Mouse (Mus musculus) MEL (cell line): Measurements from ENCODE around the gene Znhit6. TPM values are rescaled to one million over a fixed set of nuclear protein-coding genes. Genes with fewer than 3 reads are reported as not detected.

Experiments
- DNase-seq: peaks from one replicate; pipeline ENCODE4 v3.0.0; 2011; ENCODE audit warnings: low read depth, low spot score
- H3K27ac ChIP-seq: 2 replicates; pipeline ENCODE4 v1.5.1; 2012; ENCODE audit warnings: low read depth, mild to moderate bottlenecking, control low read depth, low read length, moderate library complexity; ENCODE audit not compliant: control insufficient read depth
- H3K27me3 ChIP-seq, 2 experiments: fragments of 150-350 bp in 1 of 2; sonication (generic) in 1 of 2; 2 replicates each; pipeline ENCODE4 v1.6.1; 2012; ENCODE audit warnings: low read length in 2 of 2, mild to moderate bottlenecking in 2 of 2, improper control_type of control experiment in 1 of 2, moderate library complexity in 1 of 2; ENCODE audit not compliant: insufficient read depth in 2 of 2, control insufficient read depth in 1 of 2
- H3K36me3 ChIP-seq, 2 experiments: 2 replicates each; pipeline ENCODE4 v1.6.1; 2012 to 2014; ENCODE audit warnings: low read length in 2 of 2, improper control_type of control experiment in 1 of 2, inconsistent platforms in 1 of 2, mild to moderate bottlenecking in 1 of 2; ENCODE audit not compliant: insufficient read depth in 2 of 2, control insufficient read depth in 1 of 2
- H3K4me1 ChIP-seq, 2 experiments: fragments of 150-350 bp in 1 of 2; sonication (generic) in 1 of 2; 2 replicates each; pipeline ENCODE4 v1.6.1; 2012; ENCODE audit warnings: low read length in 2 of 2, improper control_type of control experiment in 1 of 2, mild to moderate bottlenecking in 1 of 2; ENCODE audit not compliant: insufficient read depth in 2 of 2, control insufficient read depth in 1 of 2
- H3K4me3 ChIP-seq, 2 experiments: fragments of 150-350 bp in 1 of 2; sonication (generic) in 1 of 2; 2 replicates each; pipeline ENCODE4 v1.5.1; 2012; ENCODE audit warnings: low read depth in 2 of 2, low read length in 2 of 2, mild to moderate bottlenecking in 2 of 2, moderate library complexity in 2 of 2, control low read depth in 1 of 2, improper control_type of control experiment in 1 of 2; ENCODE audit not compliant: control insufficient read depth in 1 of 2, insufficient read depth in 1 of 2
- H3K79me2 ChIP-seq: 2 replicates; pipeline ENCODE4 v1.6.1; 2012; ENCODE audit warnings: mild to moderate bottlenecking, low read length, moderate library complexity; ENCODE audit not compliant: control insufficient read depth, poor library complexity, insufficient read depth
- H3K9ac ChIP-seq: 2 replicates; pipeline ENCODE4 v1.6.1; 2012; ENCODE audit warnings: low read depth, mild to moderate bottlenecking, control low read depth, low read length, moderate library complexity; ENCODE audit not compliant: control insufficient read depth, poor library complexity, severe bottlenecking
- H3K9me3 ChIP-seq: fragments of 150-350 bp; sonication (generic); replicated peaks from 2 replicates; pipeline ENCODE4 v1.6.1; 2012; ENCODE audit warnings: mild to moderate bottlenecking, low read length, improper control_type of control experiment, moderate library complexity; ENCODE audit not compliant: insufficient read depth
- BHLHE40 ChIP-seq: IDR thresholded peaks from 2 replicates; pipeline ENCODE4 v1.6.1; 2012; ENCODE audit warnings: low read depth, mild to moderate bottlenecking, inconsistent platforms, low read length, improper control_type of control experiment, borderline replicate concordance
- CHD2 ChIP-seq: IDR thresholded peaks from 2 replicates; pipeline ENCODE4 v1.6.1; 2011; ENCODE audit warnings: low read length, improper control_type of control experiment
- CTCF ChIP-seq, 3 experiments: IDR thresholded peaks in 2 of 3; conservative IDR thresholded peaks in 1 of 3; 2 replicates each; pipeline ENCODE4 v1.5.1; 2011 to 2012; ENCODE audit warnings: low read length in 3 of 3, low read depth in 2 of 3, mild to moderate bottlenecking in 2 of 3, improper control_type of control experiment in 1 of 3, inconsistent platforms in 1 of 3, mixed read lengths in 1 of 3, moderate library complexity in 1 of 3; ENCODE audit not compliant: control insufficient read depth in 1 of 3, insufficient read depth in 1 of 3, poor library complexity in 1 of 3, severe bottlenecking in 1 of 3
- E2F4 ChIP-seq: IDR thresholded peaks from 2 replicates; pipeline ENCODE4 v1.6.1; 2011; ENCODE audit warnings: low read depth, low read length, improper control_type of control experiment, borderline replicate concordance
- ELF1 ChIP-seq: IDR thresholded peaks from 2 replicates; pipeline ENCODE4 v1.6.1; 2014; ENCODE audit warnings: low read depth, mild to moderate bottlenecking, inconsistent platforms, low read length, improper control_type of control experiment, moderate library complexity
- EP300 ChIP-seq, 2 experiments: IDR thresholded peaks; 2 replicates each; pipeline ENCODE4 v1.6.1; 2011; ENCODE audit warnings: improper control_type of control experiment in 2 of 2, low read length in 2 of 2, low read depth in 1 of 2, mild to moderate bottlenecking in 1 of 2
- ETS1 ChIP-seq: IDR thresholded peaks from 2 replicates; pipeline ENCODE4 v1.6.1; 2012; ENCODE audit warnings: low read depth, mild to moderate bottlenecking, inconsistent platforms, low read length, improper control_type of control experiment, moderate library complexity
- GABPA ChIP-seq: IDR thresholded peaks from 2 replicates; pipeline ENCODE4 v1.6.1; 2012; ENCODE audit warnings: low read depth, mild to moderate bottlenecking, inconsistent platforms, low read length, improper control_type of control experiment, moderate library complexity
- GATA1 ChIP-seq: IDR thresholded peaks from 2 replicates; pipeline ENCODE4 v1.6.1; 2011; ENCODE audit warnings: low read depth, low read length, improper control_type of control experiment
- HCFC1 ChIP-seq: IDR thresholded peaks from 2 replicates; pipeline ENCODE4 v1.6.1; 2012; ENCODE audit warnings: low read depth, mild to moderate bottlenecking, inconsistent platforms, low read length, improper control_type of control experiment, moderate library complexity
- MAFK ChIP-seq: IDR thresholded peaks from 2 replicates; pipeline ENCODE4 v1.6.1; 2011; ENCODE audit warnings: low read depth, mild to moderate bottlenecking, low read length, improper control_type of control experiment, borderline replicate concordance
- MAX ChIP-seq: IDR thresholded peaks from 2 replicates; pipeline ENCODE4 v1.6.1; 2011; ENCODE audit warnings: low read length, improper control_type of control experiment
- MEF2A ChIP-seq: IDR thresholded peaks from 2 replicates; pipeline ENCODE4 v1.6.1; 2014; ENCODE audit warnings: low read depth, mild to moderate bottlenecking, inconsistent platforms, low read length, improper control_type of control experiment; ENCODE audit not compliant: poor library complexity, insufficient replicate concordance, severe bottlenecking; ENCODE audit errors: extremely low read depth
- MYB ChIP-seq: IDR thresholded peaks from 2 replicates; pipeline ENCODE4 v1.6.1; 2011; ENCODE audit warnings: mild to moderate bottlenecking, low read depth, low read length, improper control_type of control experiment
- MYC ChIP-seq: IDR thresholded peaks from 2 replicates; pipeline ENCODE4 v1.6.1; 2011; ENCODE audit warnings: low read depth, mild to moderate bottlenecking, low read length, improper control_type of control experiment, moderate library complexity
- NELFE ChIP-seq: IDR thresholded peaks from 2 replicates; pipeline ENCODE4 v1.6.1; 2011; ENCODE audit warnings: low read depth, low read length, improper control_type of control experiment
- POLR2A ChIP-seq, 2 experiments: IDR thresholded peaks; 2 replicates each; pipeline ENCODE4 v1.6.1; 2011 to 2012; ENCODE audit warnings: low read length in 2 of 2, mild to moderate bottlenecking in 2 of 2, control low read depth in 1 of 2, improper control_type of control experiment in 1 of 2, low read depth in 1 of 2, moderate library complexity in 1 of 2; ENCODE audit not compliant: control insufficient read depth in 1 of 2, insufficient read depth in 1 of 2, poor library complexity in 1 of 2
- POLR2AphosphoS2 ChIP-seq: IDR thresholded peaks from 2 replicates; pipeline ENCODE4 v1.6.1; 2011; ENCODE audit warnings: low read length, improper control_type of control experiment
- POLR2AphosphoS5 ChIP-seq: IDR thresholded peaks from 2 replicates; pipeline ENCODE4 v1.6.1; 2012; ENCODE audit warnings: low read depth, borderline replicate concordance, mild to moderate bottlenecking, inconsistent platforms, low read length, moderate library complexity, mixed read lengths
- RAD21 ChIP-seq: IDR thresholded peaks from 2 replicates; pipeline ENCODE4 v1.6.1; 2011; ENCODE audit warnings: mild to moderate bottlenecking, low read depth, low read length, improper control_type of control experiment
- SIN3A ChIP-seq: IDR thresholded peaks from 2 replicates; pipeline ENCODE4 v1.6.1; 2012; ENCODE audit warnings: low read length, improper control_type of control experiment, inconsistent platforms
- SMC3 ChIP-seq: IDR thresholded peaks from 2 replicates; pipeline ENCODE4 v1.6.1; 2011; ENCODE audit warnings: low read depth, low read length, improper control_type of control experiment
- TAL1 ChIP-seq: IDR thresholded peaks from 2 replicates; pipeline ENCODE4 v1.6.1; 2012; ENCODE audit warnings: mild to moderate bottlenecking, inconsistent platforms, low read length, moderate library complexity, mixed read lengths
- UBTF ChIP-seq: IDR thresholded peaks from 2 replicates; pipeline ENCODE4 v1.6.1; 2012; ENCODE audit warnings: low read depth, mild to moderate bottlenecking, inconsistent platforms, low read length, improper control_type of control experiment, moderate library complexity, borderline replicate concordance; ENCODE audit not compliant: insufficient read depth
- USF1 ChIP-seq: IDR thresholded peaks from 2 replicates; pipeline ENCODE4 v1.6.1; 2014; ENCODE audit warnings: low read depth, mild to moderate bottlenecking, inconsistent platforms, low read length, improper control_type of control experiment, moderate library complexity
- ZC3H11A ChIP-seq: IDR thresholded peaks from 2 replicates; pipeline ENCODE4 v1.6.1; 2012; ENCODE audit warnings: low read depth, mild to moderate bottlenecking, inconsistent platforms, low read length, improper control_type of control experiment
- ZMIZ1 ChIP-seq: IDR thresholded peaks from 2 replicates; pipeline ENCODE4 v1.6.1; 2012; ENCODE audit warnings: low read depth, mild to moderate bottlenecking, inconsistent platforms, low read length, improper control_type of control experiment, moderate library complexity
- ZNF384 ChIP-seq: IDR thresholded peaks from 2 replicates; pipeline ENCODE4 v1.6.1; 2012; ENCODE audit warnings: low read depth, mild to moderate bottlenecking, inconsistent platforms, low read length, improper control_type of control experiment
- polyA plus RNA-seq, 2 experiments: library from polyadenylated mRNA; stranded (reverse) in 1 of 2; unstranded in 1 of 2; fragments of >175 nt in 1 of 2; fragments of >200 nt in 1 of 2; gene quantifications; 2 replicates each; pipeline versions ENCODE4 v1.2.1 to v1.2.4; 2012; ENCODE audit warnings: low replicate concordance in 2 of 2, low read depth in 1 of 2; ENCODE audit not compliant: insufficient read length in 2 of 2, insufficient read depth in 1 of 2, missing spikeins in 1 of 2
- total RNA-seq: library from RNA; depleted of rRNA; stranded (reverse); fragments of 300-350 nt; gene quantifications from 2 replicates; pipeline ENCODE4 v1.2.3, GENCODE M21; 2012

The Znhit6 gene
- total and polyA plus RNA-seq, 3 experiments: 35.2 to 337 (median 61.4) TPM

DNA sequence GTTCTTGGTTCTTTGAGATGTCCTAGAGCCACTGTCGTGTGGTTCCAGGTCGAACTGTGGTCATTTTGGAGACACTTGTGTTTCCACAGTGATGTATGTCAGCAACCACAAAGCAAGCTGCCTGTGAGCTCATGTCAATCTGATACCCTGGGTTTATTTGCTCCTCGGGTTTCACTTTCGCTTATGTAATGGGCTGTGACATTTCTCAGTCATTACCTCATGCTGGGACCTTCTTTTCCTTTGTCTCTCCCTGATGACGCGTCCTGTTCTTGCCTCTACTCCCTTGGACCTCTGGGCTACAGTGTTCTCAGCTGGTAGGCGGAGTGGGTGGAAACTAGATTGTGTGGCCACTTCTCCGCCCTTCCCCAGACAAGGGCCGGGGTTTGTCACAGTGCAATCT lies 42.3 kb downstream of the Znhit6 start:
- no peak overlapping the region for H3K9ac ChIP-seq
- TF ChIP-seq UBTF (no peak), BHLHE40 (no peak), CTCF (IDR thresholded peaks at IDR 0.05 in 2 of 3, conservative IDR thresholded peaks at IDR 0.05 in 1 of 3; ENCODE audit: control insufficient read depth in 1 of 3, insufficient read depth in 1 of 3, low read depth in 2 of 3, low read length in 3 of 3, poor library complexity in 1 of 3, severe bottlenecking in 1 of 3) (no peak), MAFK (no peak), HCFC1 (no peak), ELF1 (no peak), SMC3 (no peak), POLR2AphosphoS2 (no peak), CHD2 (no peak), ETS1 (no peak), POLR2AphosphoS5 (no peak), SIN3A (no peak), TAL1 (no peak), GATA1 (no peak), ZMIZ1 (no peak), NELFE (no peak), EP300 (IDR thresholded peaks at IDR 0.05; ENCODE audit: low read depth in 1 of 2, low read length in 2 of 2) (no peak), ZC3H11A (no peak)
- no peaks in the 10 kb centered on the region for H3K9me3 ChIP-seq
- DNase-seq: no peak
- no peaks in the 10 kb centered on the region for H3K4me1 ChIP-seq
- no peaks in the 10 kb centered on the region for H3K36me3 ChIP-seq
- H3K27me3 ChIP-seq: no peaks in the 10 kb centered on the region
- H3K27ac ChIP-seq: no peak overlapping the region
- no peak overlapping the region for H3K4me3 ChIP-seq
- no peaks in the 10 kb centered on the region for H3K79me2 ChIP-seq

GRCm38 (mm10) chr3:145619621-145620365 lies 43.8 kb downstream of the Znhit6 start:
- Histone ChIP-seq H3K9me3 (no peaks in the 10 kb centered on the region), H3K36me3 (no peaks in the 10 kb centered on the region), H3K27ac (no peak overlapping the region), H3K79me2 (no peaks in the 10 kb centered on the region), H3K9ac (no peak overlapping the region), H3K4me3 (no peak overlapping the region), H3K4me1 (no peaks in the 10 kb centered on the region), H3K27me3 (no peaks in the 10 kb centered on the region)
- TF ChIP-seq E2F4 (no peak), UBTF (no peak), BHLHE40 (no peak), ZC3H11A (no peak), MAX (no peak), POLR2A (IDR thresholded peaks at IDR 0.05; ENCODE audit: control insufficient read depth in 1 of 2, insufficient read depth in 1 of 2, low read depth in 1 of 2, low read length in 2 of 2, poor library complexity in 1 of 2) (no peak), ZNF384 (no peak), USF1 (no peak), SIN3A (no peak), MYC (no peak), RAD21 (no peak), GATA1 (no peak), MEF2A (no peak), SMC3 (no peak), NELFE (no peak), MYB (no peak), CTCF (IDR thresholded peaks at IDR 0.05 in 2 of 3, conservative IDR thresholded peaks at IDR 0.05 in 1 of 3; ENCODE audit: control insufficient read depth in 1 of 3, insufficient read depth in 1 of 3, low read depth in 2 of 3, low read length in 3 of 3, poor library complexity in 1 of 3, severe bottlenecking in 1 of 3) (no peak), TAL1 (no peak), GABPA (no peak)
- no peak for DNase-seq
